Mouse (Mus musculus) thymus, adult 2 months (tissue): ENCODE results near the gene Pnpla2. TPM values are rescaled to one million over a fixed set of nuclear protein-coding genes. Genes with fewer than 3 reads are reported as not detected.

Source experiments
- DNase-seq: peaks from one replicate; pipeline ENCODE4 v3.0.0; 2021
- H3K27ac ChIP-seq: fragments of 200-500 bp; 2 replicates; pipeline ENCODE4 v1.5.1; 2012; ENCODE audit warnings: low read length, control low read depth; ENCODE audit not compliant: control insufficient read depth, insufficient read depth
- H3K27me3 ChIP-seq: fragments of 200-500 bp; 2 replicates; pipeline ENCODE4 v1.6.1; 2012; ENCODE audit warnings: mild to moderate bottlenecking, low read length, moderate library complexity, mixed read lengths; ENCODE audit not compliant: control insufficient read depth, insufficient read depth
- H3K36me3 ChIP-seq: fragments of 200-500 bp; 2 replicates; pipeline ENCODE4 v1.6.1; 2012; ENCODE audit warnings: mild to moderate bottlenecking, low read length, moderate library complexity; ENCODE audit not compliant: control insufficient read depth, insufficient read depth
- H3K4me1 ChIP-seq: fragments of 200-500 bp; replicated peaks from 2 replicates; pipeline ENCODE4 v1.6.1; 2012; ENCODE audit warnings: low read length; ENCODE audit not compliant: control insufficient read depth, insufficient read depth
- H3K4me3 ChIP-seq: fragments of 200-500 bp; 2 replicates; pipeline ENCODE4 v1.5.1; 2012; ENCODE audit warnings: mild to moderate bottlenecking, low read length, control low read depth, moderate library complexity; ENCODE audit not compliant: control insufficient read depth, insufficient read depth
- CTCF ChIP-seq: fragments of 200-500 bp; IDR thresholded peaks from 2 replicates; pipeline ENCODE4 v1.5.1; 2012; ENCODE audit warnings: mild to moderate bottlenecking, control low read depth, low read length, moderate library complexity, borderline replicate concordance; ENCODE audit not compliant: control insufficient read depth, poor library complexity, insufficient read depth; ENCODE audit errors: extremely low read depth
- POLR2A ChIP-seq: fragments of 200-500 bp; IDR thresholded peaks from 2 replicates; pipeline ENCODE4 v1.6.1; 2012; ENCODE audit warnings: mild to moderate bottlenecking, low read length, control low read depth, moderate library complexity; ENCODE audit not compliant: control insufficient read depth, poor library complexity, insufficient read depth; ENCODE audit errors: extremely low read depth
- whole genome bisulfite sequencing: fragments of 180-500 bp; shearing (Covaris S2); methylation state at CpG from one replicate; pipeline ENCODE4 v1.1.7; 2018; 5-methylcytosine and 5-hydroxymethylcytosine counted together
- polyA plus RNA-seq: library from polyadenylated mRNA; depleted of rRNA; stranded (reverse); fragments of >200 nt; gene quantifications from 2 replicates; pipeline ENCODE4 v1.2.3, GENCODE M21; 2012; rRNA removed

Pnpla2 gene
- polyA plus RNA-seq, 1 experiment, result 256 TPM

- no peak for DNase-seq
- no peak overlapping the region for H3K27ac ChIP-seq
- H3K4me3 ChIP-seq, result no peak overlapping the region
- H3K27me3 ChIP-seq, result no peaks in the 10 kb centered on the region
- no peaks in the 10 kb centered on the region for H3K4me1 ChIP-seq
- no peaks in the 10 kb centered on the region for H3K36me3 ChIP-seq
- TF ChIP-seq CTCF, result no peak
- TF ChIP-seq POLR2A, result no peak
- whole genome bisulfite sequencing, result 95% methylated on average over 7 of the region's 7 CpGs
Measured at GRCm38 (mm10) chr7:141501820-141502555, 47.0 kb downstream of the Pnpla2 start.

GRCm38 (mm10) chr7:141502556-141502905, 47.5 kb downstream of the Pnpla2 start:
- DNase-seq, result no peak
- WGBS, result 98% methylated on average over 5 of the region's 5 CpGs
- H3K36me3 ChIP-seq, result no peaks in the 10 kb centered on the region
- no peak for TF ChIP-seq CTCF
- TF ChIP-seq POLR2A, result no peak
- H3K27ac ChIP-seq, result no peak overlapping the region
- H3K27me3 ChIP-seq, result no peaks in the 10 kb centered on the region
- H3K4me3 ChIP-seq, result no peak overlapping the region
- H3K4me1 ChIP-seq, result no peaks in the 10 kb centered on the region

GRCm38 (mm10) chr7:141506278-141506677, 51.3 kb downstream of the Pnpla2 start:
- Histone ChIP-seq H3K27ac (no peak overlapping the region), H3K36me3 (no peaks in the 10 kb centered on the region), H3K27me3 (no peaks in the 10 kb centered on the region), H3K4me3 (no peak overlapping the region), H3K4me1 (no peaks in the 10 kb centered on the region)
- 95% methylated on average over 2 of the region's 2 CpGs for WGBS
- DNase-seq, result no peak
- TF ChIP-seq CTCF (no peak), POLR2A (no peak)

- H3K27me3 ChIP-seq, result no peaks in the 10 kb centered on the region
- H3K4me1 ChIP-seq, result no peaks in the 10 kb centered on the region
- no peak overlapping the region for H3K27ac ChIP-seq
- no peaks in the 10 kb centered on the region for H3K36me3 ChIP-seq
- DNase-seq, result no peak
- TF ChIP-seq POLR2A (no peak), CTCF (no peak)
- no peak overlapping the region for H3K4me3 ChIP-seq
Measured at GRCm38 (mm10) chr7:141508160-141508559, 53.2 kb downstream of the Pnpla2 start.

GRCm38 (mm10) chr7:141510196-141510595, 55.2 kb downstream of the Pnpla2 start:
- Histone ChIP-seq H3K4me3 (no peak overlapping the region), H3K4me1 (no peaks in the 10 kb centered on the region), H3K27me3 (no peaks in the 10 kb centered on the region), H3K36me3 (no peaks in the 10 kb centered on the region), H3K27ac (no peak overlapping the region)
- WGBS, result 96% methylated on average over 5 of the region's 5 CpGs
- DNase-seq, result no peak
- no peak for TF ChIP-seq POLR2A
- TF ChIP-seq CTCF, result no peak

Other genes starting within 250 kb of the Pnpla2 start
- gene Lmntd2, start 241.1 kb upstream of the Pnpla2 start, polyA plus RNA-seq, result 4.6 and 5.5 TPM in 2 replicates
- gene Rassf7, start 239.3 kb upstream of the Pnpla2 start, polyA plus RNA-seq, result 29.8 TPM in 2 replicates
- gene Phrf1, start 226.4 kb upstream of the Pnpla2 start, polyA plus RNA-seq, result 64.1 and 80.2 TPM in 2 replicates
- gene Irf7, start 188.7 kb upstream of the Pnpla2 start, polyA plus RNA-seq, result 219 and 278 TPM in 2 replicates
- 2.2 and 2.7 TPM in 2 replicates for gene Cdhr5, start 178.4 kb upstream of the Pnpla2 start, polyA plus RNA-seq
- gene Sct, start 176.1 kb upstream of the Pnpla2 start, polyA plus RNA-seq, result 10.3 and 10.6 TPM in 2 replicates
- gene Drd4, start 163.2 kb upstream of the Pnpla2 start, polyA plus RNA-seq, result 0.18 and 0.47 TPM in 2 replicates
- gene Deaf1, start 127.5 kb upstream of the Pnpla2 start, polyA plus RNA-seq, result 34.9 and 40.2 TPM in 2 replicates
- 78.1 and 81.8 TPM in 2 replicates for gene Tmem80, start 127.5 kb upstream of the Pnpla2 start, polyA plus RNA-seq
- gene Eps8l2, start 116.3 kb upstream of the Pnpla2 start, polyA plus RNA-seq, result 20.2 and 25.4 TPM in 2 replicates
- 216 and 235 TPM in 2 replicates for gene Taldo1, start 63.0 kb upstream of the Pnpla2 start, polyA plus RNA-seq
- gene Gatd1, start 41.1 kb upstream of the Pnpla2 start, polyA plus RNA-seq, result 98.1 and 104 TPM in 2 replicates
- gene Cend1, start 25.7 kb upstream of the Pnpla2 start, polyA plus RNA-seq, result 0.43 and 0.63 TPM in 2 replicates
- 114 and 128 TPM in 2 replicates for gene Slc25a22, start 17.3 kb upstream of the Pnpla2 start, polyA plus RNA-seq
- gene Pidd1, start 11.2 kb upstream of the Pnpla2 start, polyA plus RNA-seq, result 109 and 133 TPM in 2 replicates
- gene Rplp2, start 7.8 kb upstream of the Pnpla2 start, polyA plus RNA-seq, result 674 and 750 TPM in 2 replicates
- gene Cracr2b, start 5.9 kb downstream of the Pnpla2 start, polyA plus RNA-seq, result 10.0 and 14.9 TPM in 2 replicates
- gene Cd151, start 12.2 kb downstream of the Pnpla2 start, polyA plus RNA-seq, result 132 and 186 TPM in 2 replicates
- gene Polr2l, start 19.9 kb downstream of the Pnpla2 start, polyA plus RNA-seq, result 31.1 and 39.3 TPM in 2 replicates
- gene Tspan4, start 20.0 kb downstream of the Pnpla2 start, polyA plus RNA-seq, result 36.9 and 45.1 TPM in 2 replicates
- gene Chid1, start 84.7 kb downstream of the Pnpla2 start, polyA plus RNA-seq, result 26.5 and 36.8 TPM in 2 replicates
- gene Ap2a2, start 107.0 kb downstream of the Pnpla2 start, polyA plus RNA-seq, result 40.9 and 45.7 TPM in 2 replicates
- 0.16 and 0.17 TPM in 2 replicates for gene Muc6, start 200.1 kb downstream of the Pnpla2 start, polyA plus RNA-seq
- 1.2 and 1.4 TPM in 2 replicates for gene Muc2, start 235.1 kb downstream of the Pnpla2 start, polyA plus RNA-seq